Mouse (Mus musculus): Measurements from ENCODE around the gene Zcchc7. TPM values are rescaled to one million over a fixed set of nuclear protein-coding genes. Genes with fewer than 3 reads are reported as not detected.

Gene Zcchc7
- total and polyA plus RNA-seq, 3 experiments, result 17.8 to 18.2 TPM; not detected in 1

- TF ChIP-seq E2F4 (IDR thresholded peaks at IDR 0.05; ENCODE audit: borderline replicate concordance, low read depth, low read length) (no peak), MAFK (IDR thresholded peaks at IDR 0.05; ENCODE audit: borderline replicate concordance, low read depth, low read length) (no peak), GATA1 (IDR thresholded peaks at IDR 0.05; ENCODE audit: low read depth, low read length) (no peak), MEF2A (IDR thresholded peaks at IDR 0.05; ENCODE audit: extremely low read depth, insufficient replicate concordance, low read depth, low read length, poor library complexity, severe bottlenecking) (no peak), RCOR1 (IDR thresholded peaks at IDR 0.05; ENCODE audit: low read depth, low read length) (no peak), POLR2AphosphoS5 (IDR thresholded peaks at IDR 0.05; ENCODE audit: borderline replicate concordance, low read depth, low read length) (no peak), MXI1 (IDR thresholded peaks at IDR 0.05; ENCODE audit: low read depth, low read length) (no peak), CHD1 (IDR thresholded peaks at IDR 0.05; ENCODE audit: low read depth, low read length) (no peak), NRF1 (IDR thresholded peaks at IDR 0.05; ENCODE audit: insufficient read depth, low read depth, low read length, poor library complexity, severe bottlenecking) (no peak), TCF12 (IDR thresholded peaks at IDR 0.05; ENCODE audit: low read depth, low read length) (no peak), USF1 (IDR thresholded peaks at IDR 0.05; ENCODE audit: low read depth, low read length) (no peak), HCFC1 (IDR thresholded peaks at IDR 0.05; ENCODE audit: low read depth, low read length) (no peak)
- H3K4me1 ChIP-seq (ENCODE audit: control insufficient read depth in 1 of 2, insufficient read depth in 2 of 2, low read length in 2 of 2), result peaks cover 0 to 10% of the 10 kb centered on the region in 2 experiments; a peak in 3 of 4 replicates
- H3K27me3 ChIP-seq (ENCODE audit: control insufficient read depth in 1 of 2, insufficient read depth in 2 of 2, low read length in 2 of 2), result no peaks in the 10 kb centered on the region
- no peak for DNase-seq (ENCODE audit: low read depth, low spot score)
- no peak overlapping the region for H3K4me3 ChIP-seq (ENCODE audit: control insufficient read depth in 1 of 2, insufficient read depth in 1 of 2, low read depth in 2 of 2, low read length in 2 of 2)
- H3K79me2 ChIP-seq (ENCODE audit: control insufficient read depth, insufficient read depth, low read length, poor library complexity), result no peaks in the 10 kb centered on the region
- peaks cover 0 to 4% of the 10 kb centered on the region in 2 experiments; a peak in 2 of 4 replicates for H3K36me3 ChIP-seq (ENCODE audit: control insufficient read depth in 1 of 2, insufficient read depth in 2 of 2, low read length in 2 of 2)
- no peaks in the 10 kb centered on the region for H3K9me3 ChIP-seq (replicated peaks; ENCODE audit: insufficient read depth, low read length)
- no peak overlapping the region for H3K9ac ChIP-seq (ENCODE audit: control insufficient read depth, low read depth, low read length, poor library complexity, severe bottlenecking)
- H3K27ac ChIP-seq (ENCODE audit: control insufficient read depth, low read depth, low read length), result no peak overlapping the region
Measured at GRCm38 (mm10) chr4:44976026-44976615, 220.4 kb downstream of the Zcchc7 start.

- Histone ChIP-seq H3K9me3 (replicated peaks; ENCODE audit: insufficient read depth, low read length) (no peaks in the 10 kb centered on the region), H3K36me3 (ENCODE audit: control insufficient read depth in 1 of 2, insufficient read depth in 2 of 2, low read length in 2 of 2) (peaks cover 0 to 7% of the 10 kb centered on the region in 2 experiments; a peak in 2 of 4 replicates), H3K9ac (ENCODE audit: control insufficient read depth, low read depth, low read length, poor library complexity, severe bottlenecking) (no peak overlapping the region), H3K4me1 (ENCODE audit: control insufficient read depth in 1 of 2, insufficient read depth in 2 of 2, low read length in 2 of 2) (peaks cover 0 to 12% of the 10 kb centered on the region in 2 experiments; a peak in 3 of 4 replicates), H3K4me3 (ENCODE audit: control insufficient read depth in 1 of 2, insufficient read depth in 1 of 2, low read depth in 2 of 2, low read length in 2 of 2) (no peak overlapping the region), H3K79me2 (ENCODE audit: control insufficient read depth, insufficient read depth, low read length, poor library complexity) (peaks cover 5% of the 10 kb centered on the region; the same call in 1 of the 2 replicates), H3K27ac (ENCODE audit: control insufficient read depth, low read depth, low read length) (no peak overlapping the region), H3K27me3 (ENCODE audit: control insufficient read depth in 1 of 2, insufficient read depth in 2 of 2, low read length in 2 of 2) (no peaks in the 10 kb centered on the region)
- peak; percentile 56 for DNase-seq (ENCODE audit: low read depth, low spot score)
- no peak for TF ChIP-seq UBTF (IDR thresholded peaks at IDR 0.05; ENCODE audit: borderline replicate concordance, insufficient read depth, low read depth, low read length)
- TF ChIP-seq JUND (IDR thresholded peaks at IDR 0.05; ENCODE audit: low read depth, low read length), result no peak
- peak; percentile 36; the same call in 1 of the 2 replicates for TF ChIP-seq SMC3 (IDR thresholded peaks at IDR 0.05; ENCODE audit: low read depth, low read length)
- TF ChIP-seq RAD21 (IDR thresholded peaks at IDR 0.05; ENCODE audit: low read depth, low read length), result peak; percentile 45
- no peak for TF ChIP-seq TBP (IDR thresholded peaks at IDR 0.05; ENCODE audit: low read depth, low read length)
- peak; percentile 43 to 57 (median 54) for TF ChIP-seq CTCF (IDR thresholded peaks at IDR 0.05 in 2 of 3, conservative IDR thresholded peaks at IDR 0.05 in 1 of 3; ENCODE audit: control insufficient read depth in 1 of 3, insufficient read depth in 1 of 3, low read depth in 2 of 3, low read length in 3 of 3, poor library complexity in 1 of 3, severe bottlenecking in 1 of 3)
Measured at GRCm38 (mm10) chr4:44976921-44977710, 221.4 kb downstream of the Zcchc7 start.

All from MEL (cell line).